Mouse (Mus musculus) left cerebral cortex, postnatal 14 days (tissue): ENCODE results near the gene Gnai2. TPM values are rescaled to one million over a fixed set of nuclear protein-coding genes. Genes with fewer than 3 reads are reported as not detected.

ENCODE experiments used
- DNase-seq, 2 experiments: peaks; one replicate each; pipeline ENCODE4 v3.0.0; 2021 to 2022; ENCODE audit warnings: low spot score in 2 of 2, mixed read lengths in 1 of 2
- intact Hi-C: fragments of 180-260 bp; cut with DNase I; formaldehyde crosslinking; loops from one replicate; pipeline ENCODE4 v1.15.1; 2025
- total RNA-seq, 2 experiments: library from RNA; stranded (reverse); gene quantifications; 2 replicates each; pipeline ENCODE4 v1.2.3; 2021

Gene Gnai2
- total RNA-seq, 2 experiments from 2014 or later = 205 to 220 TPM

DNA sequence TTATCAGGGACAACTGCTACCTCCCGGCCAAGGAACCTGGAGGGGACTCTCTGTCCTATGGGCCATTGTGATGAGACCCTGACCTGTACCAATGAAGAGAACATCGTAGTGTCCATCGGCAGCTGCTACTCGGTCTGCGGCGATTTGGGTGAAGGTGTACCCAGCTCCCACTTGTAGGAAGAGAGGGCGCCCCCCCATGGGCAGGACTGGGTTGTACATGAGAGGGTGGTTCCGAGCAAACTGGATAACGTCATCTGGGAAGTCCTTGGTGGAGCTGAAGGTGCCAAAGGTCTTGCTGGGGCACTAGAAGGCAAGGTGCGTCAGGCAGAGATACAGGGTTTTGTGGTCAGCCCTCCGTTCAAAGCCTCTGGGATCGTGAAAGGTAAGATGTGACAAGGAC is 34.4 kb downstream of the Gnai2 start:
- intact Hi-C loops = loop anchor here (5.0 kb wide), 1 partner anchor 137 kb away; no protein-coding TSS in a partner anchor
- no peak for DNase-seq

DNA sequence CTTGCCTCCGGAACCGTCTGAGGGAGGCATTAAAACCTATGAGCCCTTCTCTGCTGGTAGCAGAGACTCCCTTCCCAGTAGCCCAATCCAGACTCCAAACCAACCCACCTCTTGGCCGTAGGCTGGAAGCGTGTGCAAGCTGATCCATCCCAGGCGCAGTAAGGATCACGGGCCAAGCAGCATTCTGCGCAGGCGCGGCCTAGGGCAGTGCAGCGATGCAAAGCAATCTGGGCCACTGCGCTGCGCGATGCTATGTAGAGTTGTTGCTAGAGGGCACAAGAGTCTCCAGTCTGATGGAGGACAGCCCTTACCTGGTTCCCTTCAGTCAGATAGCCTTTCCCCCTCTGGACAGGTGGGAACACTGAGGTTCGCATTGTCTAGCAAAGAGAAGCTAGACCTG is 35.3 kb downstream of the Gnai2 start:
- intact Hi-C loops = loop anchor here (5.0 kb wide), 1 partner anchor 137 kb away; no protein-coding TSS in a partner anchor
- DNase-seq = peak in 1 of 2 experiments; percentile 44

DNA sequence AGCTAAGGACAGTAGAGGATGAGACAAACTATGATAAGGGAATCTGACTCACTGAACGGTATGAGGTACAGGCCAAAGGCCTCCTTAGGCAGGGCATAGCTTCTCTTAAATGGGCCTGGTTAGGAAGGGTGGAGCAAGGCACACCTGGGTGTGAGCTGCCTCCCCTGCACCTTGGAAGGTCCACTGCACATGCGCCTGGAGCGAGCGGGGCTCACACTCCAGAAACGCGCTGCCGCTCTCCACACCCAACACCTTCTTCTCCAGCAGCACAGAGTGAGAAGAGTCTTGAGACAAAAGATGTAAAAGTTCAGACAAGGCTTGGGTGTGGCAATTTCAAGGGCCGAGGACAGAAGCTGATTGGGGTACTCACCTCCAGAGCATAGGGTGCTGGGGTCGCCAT is 35.7 kb downstream of the Gnai2 start:
- no peak for DNase-seq
- intact Hi-C loops = no loop called here

DNA sequence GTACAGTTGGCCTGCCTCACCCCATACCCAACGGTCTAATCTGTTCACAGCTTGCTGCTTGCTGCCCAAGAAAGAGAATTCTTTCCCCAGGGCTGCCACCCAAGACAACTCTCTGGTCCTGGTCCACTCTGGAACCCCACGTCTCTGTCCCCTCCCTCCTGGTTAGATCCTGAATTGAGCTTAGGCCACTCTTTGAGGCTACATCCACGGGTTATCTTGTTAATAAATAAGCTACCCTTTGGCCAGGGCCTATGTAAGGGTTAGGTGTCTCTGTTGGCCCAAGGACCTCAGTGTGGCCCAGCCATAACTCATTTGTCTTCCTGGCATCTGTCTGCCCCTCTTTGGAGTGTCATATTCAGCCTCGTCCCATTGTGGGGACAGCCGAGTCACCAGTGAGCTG is 36.8 kb downstream of the Gnai2 start:
- intact Hi-C loops = no loop called here
- DNase-seq = no peak

DNA sequence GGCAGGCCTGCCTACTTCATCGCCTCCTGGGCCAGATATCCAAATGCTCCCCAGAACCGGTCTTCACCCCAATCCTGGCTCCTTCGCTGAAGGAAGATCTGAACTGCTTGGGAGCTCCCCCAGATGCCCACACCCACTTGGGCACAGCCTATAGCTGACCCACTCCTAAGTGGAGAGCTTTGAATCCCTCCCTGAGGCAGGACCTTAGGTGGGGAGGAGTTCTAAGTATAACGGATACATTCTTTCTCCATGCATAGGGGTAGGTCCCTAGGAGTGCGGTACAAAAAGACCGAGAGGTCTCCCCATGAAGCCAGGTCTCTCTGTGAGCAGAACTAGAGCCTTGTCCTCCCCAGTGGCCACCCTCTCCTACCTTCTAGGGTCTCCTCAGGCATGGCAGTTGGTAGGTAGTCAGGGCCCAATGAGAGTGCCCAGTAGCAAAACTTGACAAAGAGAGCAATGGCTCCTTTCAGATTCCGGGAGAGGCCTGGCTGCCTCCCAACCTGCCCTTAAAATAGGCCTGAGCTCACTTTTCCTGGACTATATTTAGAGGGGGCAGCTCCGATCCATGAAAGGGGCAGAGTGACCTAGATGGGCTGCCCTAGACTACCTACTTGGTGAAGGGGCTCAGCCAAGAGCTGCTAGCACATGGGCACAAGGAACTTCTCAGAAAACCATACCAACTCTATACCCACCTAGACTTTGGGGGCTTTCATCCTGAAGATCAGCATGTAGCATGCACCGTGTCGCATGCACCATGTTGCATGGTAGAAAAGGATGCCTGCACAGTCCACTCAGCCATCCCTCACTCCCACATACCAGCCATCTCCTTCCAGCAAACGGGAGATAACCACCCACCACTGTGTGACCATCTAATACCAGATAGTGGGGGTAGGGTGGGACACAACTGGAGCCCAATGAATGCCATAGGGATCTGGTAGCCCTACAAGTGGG is 38.3 kb downstream of the Gnai2 start:
- no peak for DNase-seq
- intact Hi-C loops = no loop called here

DNA sequence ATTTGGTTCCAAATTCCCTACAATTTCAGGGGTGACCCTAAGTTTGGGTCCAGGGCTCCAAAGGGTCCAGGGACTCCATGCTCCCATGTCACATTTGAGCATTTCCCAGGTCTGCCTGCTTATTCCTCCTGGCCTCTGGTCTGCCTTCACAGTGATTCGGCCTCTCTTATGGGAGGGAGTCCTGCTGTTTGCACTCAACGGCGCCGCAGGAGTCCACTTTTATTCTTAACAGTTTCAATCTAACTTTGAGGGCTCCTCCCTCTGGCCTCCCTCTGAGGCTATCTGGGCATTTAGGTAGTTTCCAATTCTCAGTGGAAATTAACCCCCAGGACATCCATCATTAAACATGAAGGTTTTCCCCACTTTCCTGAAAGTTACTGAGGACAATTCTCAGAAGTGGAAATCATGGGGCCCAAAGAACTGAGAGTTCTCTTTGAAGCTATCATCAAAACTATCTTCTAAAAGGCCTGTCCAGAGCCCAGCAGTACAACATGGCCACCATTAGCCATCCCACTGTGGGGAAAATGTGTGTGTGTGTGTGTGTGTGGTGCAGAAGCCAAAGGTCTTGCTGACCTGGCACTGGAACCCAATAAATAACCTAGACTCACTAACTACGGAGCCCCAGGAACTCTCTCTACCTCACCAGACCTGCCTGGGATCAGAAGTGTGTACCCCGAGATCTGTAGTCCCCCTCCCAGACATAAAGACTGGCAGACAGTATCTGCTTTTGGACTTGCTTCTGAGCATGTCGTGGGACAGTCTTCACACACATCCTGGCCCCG is 40.7 kb downstream of the Gnai2 start:
- DNase-seq = no peak

DNA sequence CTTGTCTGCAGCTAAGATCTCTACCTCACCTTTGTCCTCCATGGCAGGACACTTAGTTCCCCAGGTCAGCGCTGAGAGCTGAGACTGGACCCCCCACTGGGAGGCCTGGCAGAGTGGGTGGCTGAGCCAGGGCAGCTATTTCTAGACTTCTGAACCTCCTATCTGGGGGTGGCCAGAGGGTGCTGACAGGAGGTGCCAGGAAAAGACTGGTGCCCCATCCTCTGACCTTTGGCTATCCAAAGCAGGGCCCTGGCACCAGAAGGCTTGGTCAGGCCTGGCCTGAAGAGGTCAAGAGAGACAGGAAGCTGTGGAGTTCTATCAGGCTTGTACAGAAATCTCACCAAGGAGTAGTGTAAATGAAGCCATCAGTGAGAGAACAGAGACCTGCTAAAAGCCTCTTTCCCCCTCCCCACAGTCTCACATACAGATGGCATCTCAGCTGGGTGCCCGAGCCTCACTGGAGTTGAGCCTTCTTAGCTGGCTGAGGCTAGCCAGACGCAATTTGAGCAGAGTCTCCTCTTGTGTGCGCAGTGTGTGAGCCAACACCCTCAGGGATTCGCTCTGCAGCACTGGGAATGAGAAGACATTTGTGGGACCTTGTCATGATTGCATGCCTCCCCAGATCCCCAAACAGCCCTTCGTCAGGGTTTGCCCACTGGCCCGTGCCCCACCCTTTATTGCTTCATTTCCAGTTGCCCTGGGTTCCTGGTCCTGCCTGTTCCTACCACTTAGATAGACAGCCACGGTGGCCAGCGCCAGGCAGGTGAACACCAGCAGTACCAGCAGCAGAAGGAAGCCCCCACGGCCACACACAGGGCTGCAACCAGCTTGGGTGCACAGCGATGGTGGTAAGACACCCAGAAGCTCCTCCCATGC is 41.8 kb downstream of the Gnai2 start:
- no peak for DNase-seq
- intact Hi-C loops = no loop called here

More for the DNA sequence above, 40.7 kb downstream of the Gnai2 start:
- intact Hi-C loops = no loop called here

- intact Hi-C loops = no loop called here
- no peak for DNase-seq
Measured at GRCm38 (mm10) chr9:107590773-107591060, 44.5 kb downstream of the Gnai2 start.

DNA sequence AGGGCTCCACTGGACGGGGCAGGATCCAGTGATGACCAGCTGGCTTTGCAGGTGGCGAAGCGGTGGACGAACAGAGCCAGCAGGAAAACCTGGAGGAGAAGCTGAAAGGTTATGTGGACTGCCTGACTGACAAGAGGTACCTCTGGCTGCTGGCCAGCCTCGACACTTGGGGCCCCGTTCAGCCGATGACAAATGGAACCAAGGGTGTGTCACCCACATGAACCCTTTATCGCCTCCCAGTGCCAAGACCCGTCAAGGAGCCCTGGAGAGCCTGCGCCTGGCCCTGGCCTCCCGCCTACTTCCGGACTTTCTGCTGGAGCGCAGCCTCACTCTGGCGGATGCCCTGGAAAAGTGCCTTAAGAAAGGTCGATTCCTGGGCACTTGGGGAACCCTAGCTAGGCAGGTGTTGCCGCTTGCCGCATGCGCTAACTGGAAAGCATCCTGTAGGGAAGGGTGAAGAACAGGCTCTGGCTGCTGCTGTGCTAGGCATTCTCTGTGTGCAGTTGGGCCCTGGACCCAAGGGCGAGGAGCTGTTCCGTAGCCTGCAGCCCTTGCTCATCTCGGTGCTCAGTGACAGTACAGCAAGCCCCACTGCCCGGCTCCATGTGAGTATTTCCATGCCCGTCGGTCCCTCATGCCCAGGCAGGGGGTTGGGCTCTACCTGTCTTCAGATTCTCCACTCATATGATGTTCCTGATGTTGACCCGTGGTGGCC is 45.0 kb downstream of the Gnai2 start:
- DNase-seq = no peak
- intact Hi-C loops = no loop called here

DNA sequence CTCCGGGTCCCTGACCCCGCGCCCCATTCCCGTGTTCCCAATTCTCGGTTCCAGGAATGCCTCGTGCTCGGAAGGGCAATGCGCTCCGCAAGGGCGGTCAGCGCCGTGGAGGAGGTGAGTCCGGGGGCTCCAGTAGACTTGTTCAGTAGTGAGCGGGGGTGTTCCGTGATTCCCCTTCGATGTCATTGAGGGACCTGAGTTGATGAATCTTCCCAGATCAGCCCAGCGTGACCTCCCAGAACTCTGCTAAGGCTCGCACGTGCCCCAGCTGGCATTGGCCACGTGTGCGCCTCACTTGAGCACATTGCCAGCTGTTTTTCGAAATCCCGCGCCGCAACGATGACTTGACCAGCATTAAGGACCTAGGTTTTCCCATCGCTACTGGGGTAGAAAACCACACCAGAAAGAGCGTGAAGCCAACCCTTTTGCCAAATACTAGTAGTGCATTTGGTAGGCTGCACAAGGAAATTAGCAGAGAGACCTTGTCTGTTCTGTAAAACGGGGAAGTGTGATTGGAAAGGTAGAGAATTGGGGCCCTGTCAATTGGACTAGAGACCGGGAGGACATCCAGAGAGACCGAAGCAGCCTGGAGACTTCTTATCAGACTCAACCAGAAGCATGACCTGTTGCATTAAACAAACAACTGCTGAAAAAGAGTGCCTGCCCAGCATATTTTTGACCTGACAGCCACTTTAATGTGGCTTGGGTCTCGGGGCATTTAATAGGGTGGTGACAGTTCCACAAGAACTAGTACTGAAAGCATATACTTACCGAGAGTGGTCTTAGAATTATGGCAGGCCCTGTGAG is 47.1 kb downstream of the Gnai2 start:
- peak; percentile 47 to 74 for DNase-seq
- intact Hi-C loops = no loop called here

DNA sequence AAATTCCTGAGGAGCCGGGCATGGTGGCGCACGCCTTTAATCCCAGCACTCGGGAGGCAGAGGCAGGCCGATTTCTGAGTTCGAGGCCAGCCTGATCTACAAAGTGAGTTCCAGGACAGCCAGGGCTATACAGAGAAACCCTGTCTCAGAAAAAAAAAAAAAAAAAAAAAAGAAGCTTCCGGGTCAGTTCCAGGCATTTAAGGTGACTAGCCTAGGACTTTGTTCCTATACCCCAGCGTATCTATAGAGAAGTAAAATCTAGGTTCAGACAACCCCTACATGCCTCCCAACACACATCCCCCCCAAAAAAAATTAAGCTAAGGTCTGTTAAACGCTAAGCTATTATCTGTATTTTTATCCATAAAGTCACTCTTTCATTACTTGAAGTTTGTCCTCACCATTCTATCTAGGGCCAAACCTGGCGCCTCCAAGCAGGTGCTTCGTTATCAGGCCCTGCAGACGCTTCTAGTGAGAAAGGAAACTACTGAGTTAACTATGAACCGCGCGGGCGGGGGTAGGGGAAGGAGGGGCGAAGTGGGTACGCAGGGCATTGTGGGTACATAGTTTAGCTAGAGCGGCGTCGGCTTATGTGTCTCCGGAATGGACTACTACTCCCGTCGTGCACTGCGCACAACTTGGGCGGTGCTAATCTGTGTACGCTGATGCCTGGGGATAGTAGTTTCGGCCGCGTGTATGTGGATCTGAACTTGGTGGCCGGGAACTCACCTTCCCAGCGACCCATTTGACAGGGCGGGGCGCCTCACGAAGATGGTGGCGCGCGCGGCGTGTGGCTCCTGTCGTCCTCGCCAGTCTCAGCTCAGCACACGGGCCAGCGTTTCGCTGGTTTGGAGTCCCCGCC is 48.0 kb downstream of the Gnai2 start, which contains the start of gene Ifrd2:
Ifrd2 (plus strand) TSS at position 669 of the 859 bp plus-strand sequence.
- DNase-seq = peak; percentile 98 to 99
- intact Hi-C loops = no loop called here

DNA sequence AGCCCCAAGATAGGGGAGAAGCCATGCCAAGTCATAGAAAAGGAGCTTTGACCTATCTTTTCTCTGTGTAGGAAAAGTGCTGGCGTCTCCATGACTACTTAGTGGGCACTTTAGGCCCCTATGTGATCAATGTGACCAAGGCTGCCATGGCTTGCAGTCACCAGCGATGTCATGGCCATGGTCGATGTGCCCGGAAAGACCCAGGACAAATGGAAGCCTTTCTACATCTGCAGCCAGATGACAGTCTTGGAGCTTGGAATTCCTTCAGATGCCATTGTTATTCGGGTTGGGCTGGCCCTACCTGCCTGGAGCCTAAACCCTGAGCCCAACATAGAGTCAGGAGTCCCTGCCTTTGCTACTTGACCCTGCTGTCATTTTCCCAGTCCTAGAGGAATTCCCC is 48.7 kb downstream of the Gnai2 start:
- DNase-seq = no peak
- intact Hi-C loops = no loop called here

GRCm38 (mm10) chr9:107583174-107583573 is 52.0 kb downstream of the Gnai2 start:
- no peak for DNase-seq
- intact Hi-C loops = no loop called here

DNA sequence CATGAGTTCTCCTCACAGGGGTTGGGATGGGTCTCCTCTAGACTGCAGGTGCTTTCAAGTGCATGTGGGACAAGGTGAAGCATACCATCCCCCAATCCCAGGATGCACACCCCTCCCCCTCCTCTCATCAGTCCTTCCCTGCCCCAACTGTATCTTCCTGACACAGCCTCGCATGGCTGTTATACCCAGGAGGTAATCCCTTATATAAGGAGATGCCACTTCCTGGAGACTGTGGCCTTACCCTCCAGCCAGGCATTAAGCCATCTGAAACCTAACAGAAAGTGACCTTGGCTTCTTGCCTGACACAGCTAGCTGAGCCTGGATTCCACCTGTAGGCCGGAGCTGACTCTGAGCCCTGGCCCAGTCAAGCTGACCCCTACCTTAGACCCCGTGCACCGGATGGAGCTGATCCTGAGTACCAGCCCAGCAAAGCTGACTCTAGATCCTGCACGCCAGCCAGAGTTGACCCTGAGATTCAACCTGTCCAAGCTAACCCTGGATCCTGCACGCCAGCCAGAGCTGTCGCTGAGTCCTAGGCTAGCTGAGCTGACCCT is 52.6 kb downstream of the Gnai2 start:
- DNase-seq = no peak
- intact Hi-C loops = no loop called here

DNA sequence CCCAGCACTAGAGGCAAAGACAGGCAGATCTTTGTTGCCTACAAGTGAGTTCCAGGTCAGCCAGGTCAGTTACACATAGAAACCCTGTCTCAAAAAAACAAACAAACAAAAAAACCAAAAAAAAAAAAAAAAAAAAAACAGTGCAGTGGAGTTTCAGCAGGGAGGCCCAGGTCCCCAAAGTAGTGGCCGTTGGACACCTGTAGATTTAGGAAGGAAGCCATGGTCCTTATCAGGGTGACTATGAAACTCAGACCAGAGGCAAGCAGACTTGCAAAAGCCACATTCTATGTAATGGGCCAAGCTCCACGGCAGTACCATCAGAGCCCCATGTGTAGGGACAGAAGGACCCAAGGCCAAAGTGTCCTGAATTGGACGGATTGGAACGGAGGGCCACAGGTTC is 53.6 kb downstream of the Gnai2 start:
- DNase-seq = no peak

GRCm38 (mm10) chr9:107580501-107581317 is 54.5 kb downstream of the Gnai2 start, which contains the start of gene Hyal3:
Gene Hyal3, plus strand, starts transcription at chr9:107580818.
- DNase-seq = peak; percentile 87 to 90
- intact Hi-C loops = no loop called here

More for the DNA sequence above, 53.6 kb downstream of the Gnai2 start:
- intact Hi-C loops = no loop called here
